Mouse (Mus musculus): ENCODE results near the gene Trpc4ap.

DNA sequence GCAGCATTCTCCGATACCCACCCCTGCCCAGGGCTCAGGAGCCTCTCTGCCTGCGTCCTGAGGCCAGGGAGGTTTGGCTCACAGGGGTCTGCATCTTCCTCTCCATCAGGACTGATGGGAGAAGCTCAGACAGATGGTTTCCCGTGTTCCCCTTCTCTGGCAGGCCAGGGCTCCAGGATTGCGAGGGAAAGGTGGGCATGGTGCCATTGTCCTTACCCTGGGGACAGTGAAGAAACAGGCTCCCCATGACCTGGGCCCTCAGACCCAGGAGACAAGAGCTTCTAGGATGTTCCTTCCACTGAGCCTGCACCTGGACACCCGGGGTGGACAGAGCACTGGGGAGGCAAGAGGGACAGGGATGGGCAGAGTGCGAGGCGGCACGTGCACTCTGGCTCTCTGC lies 57.6 kb downstream of the Trpc4ap start:
- no peak for TF ChIP-seq CTCF (IDR thresholded peaks at IDR 0.05; ENCODE audit: low read depth)
- no peak for TF ChIP-seq EP300 (optimal IDR thresholded peaks at IDR 0.05)

Measured in stomach, postnatal 0 days (tissue).